In the genomic region with DNA sequence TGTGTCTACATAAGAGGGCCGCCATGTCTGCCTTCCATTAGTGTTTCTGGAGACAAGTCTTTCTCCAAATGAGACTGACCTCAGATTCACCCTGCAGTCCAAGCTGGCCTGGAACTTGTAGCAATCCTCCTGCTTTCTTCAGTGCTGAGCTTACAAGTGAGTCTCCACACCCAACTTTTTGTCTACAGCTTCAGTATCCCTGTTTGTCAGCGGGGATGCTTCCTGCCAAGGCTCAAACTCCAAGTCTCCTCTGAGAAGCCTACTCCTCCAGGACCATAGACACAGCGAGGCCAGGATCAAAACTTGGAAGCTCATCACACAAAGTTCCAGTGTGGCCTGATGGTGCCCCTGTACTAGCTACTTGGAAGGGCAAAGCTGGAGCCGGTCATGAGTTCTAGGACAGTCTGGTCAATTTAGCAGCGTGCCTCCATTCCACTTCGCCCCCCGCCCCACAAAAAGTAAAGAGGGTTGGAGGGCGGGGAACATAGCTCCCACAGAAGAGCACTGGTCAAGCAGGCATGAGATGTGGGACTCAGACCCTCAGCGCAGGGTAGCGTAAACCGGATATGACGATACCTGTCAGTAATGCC, we compare ENCODE assay signal across 14 mouse cellular contexts. TPM values are rescaled to one million over a fixed set of nuclear protein-coding genes. Genes with fewer than 3 reads are reported as not detected.
DNase-seq lines count a peak whose midpoint lies in the region; ATAC-seq and TF ChIP-seq lines count a peak whose summit lies in the region.
"Had no signal": no experiment of that assay in that cellular context is flagged by ENCODE, and none has a peak within 500 bp of the region (broad histone marks: within the 10 kb centered on the region; RNA-seq: fewer than 3 reads in every experiment).

No protein-coding gene starts in this region.

- no peak overlapping the region for H3K4me3 ChIP-seq in hindbrain, embryonic 10.5 days
- no peak overlapping the region for H3K4me3 ChIP-seq in hindbrain, embryonic 14.5 days (replicated peaks; ENCODE audit: low read length)
- H3K4me3 ChIP-seq in thymus, adult 2 months (ENCODE audit: control insufficient read depth, insufficient read depth, low read length), result no peak overlapping the region
- H3K4me3 ChIP-seq in intestine, postnatal 0 days (ENCODE audit: low read depth, low read length), result no peak overlapping the region
- H3K4me3 ChIP-seq: embryonic facial prominence, embryonic 12.5 days; hindbrain, embryonic 13.5 days; neural tube, embryonic 12.5 days had no signal

- H3K9me3 ChIP-seq in hindbrain, embryonic 10.5 days, result no peaks in the 10 kb centered on the region
- no peaks in the 10 kb centered on the region for H3K9me3 ChIP-seq in hindbrain, embryonic 14.5 days (ENCODE audit: control insufficient read depth, low read length)
- no peaks in the 10 kb centered on the region for H3K9me3 ChIP-seq in intestine, postnatal 0 days (ENCODE audit: control insufficient read depth)
- H3K9me3 ChIP-seq: embryonic facial prominence, embryonic 12.5 days; hindbrain, embryonic 13.5 days; neural tube, embryonic 12.5 days had no signal

- H3K4me2 ChIP-seq in hindbrain, embryonic 14.5 days (replicated peaks), result no peak overlapping the region
- no peak overlapping the region for H3K4me2 ChIP-seq in intestine, postnatal 0 days (replicated peaks; ENCODE audit: low read depth)
- H3K4me2 ChIP-seq: hindbrain, embryonic 13.5 days; neural tube, embryonic 12.5 days had no signal

- no peak overlapping the region for H3K9ac ChIP-seq in hindbrain, embryonic 14.5 days
- H3K9ac ChIP-seq in intestine, postnatal 0 days (ENCODE audit: low read depth, low read length), result no peak overlapping the region
- H3K9ac ChIP-seq: embryonic facial prominence, embryonic 12.5 days; hindbrain, embryonic 13.5 days; neural tube, embryonic 12.5 days had no signal

- peaks cover 21% of the 10 kb centered on the region for H3K27me3 ChIP-seq in hindbrain, embryonic 10.5 days (ENCODE audit: insufficient read depth, poor library complexity, severe bottlenecking)
- H3K27me3 ChIP-seq in hindbrain, embryonic 14.5 days (ENCODE audit: control insufficient read depth, insufficient read depth, low read length), result 0 out of 2 replicates have a peak, but pooled peaks cover 3% of the 10 kb centered on the region
- H3K27me3 ChIP-seq in thymus, adult 2 months (ENCODE audit: control insufficient read depth, insufficient read depth, low read length), result no peaks in the 10 kb centered on the region
- H3K27me3 ChIP-seq in intestine, postnatal 0 days (replicated peaks; ENCODE audit: control insufficient read depth, insufficient read depth, low read length), result no peaks in the 10 kb centered on the region
- H3K27me3 ChIP-seq: embryonic facial prominence, embryonic 12.5 days had no signal

- no peak for DNase-seq in hindbrain, embryonic 10.5 days (ENCODE audit: low spot score)
- no peak for DNase-seq in hindbrain, embryonic 14.5 days (ENCODE audit: low spot score)
- no peak for DNase-seq in thymus, adult 2 months
- DNase-seq in thymus, postnatal 25 days, result no peak
- no peak for DNase-seq in thymus, adult 18-20 months
- DNase-seq: cerebellum, adult 8-10 months; right cerebral cortex, postnatal 25 days; thymus, postnatal 14 days had no signal

- no peak for TF ChIP-seq POLR2A in thymus, adult 2 months (IDR thresholded peaks at IDR 0.05; ENCODE audit: control insufficient read depth, extremely low read depth, insufficient read depth, low read length, poor library complexity)

- H3K4me1 ChIP-seq in hindbrain, embryonic 10.5 days (replicated peaks), result peaks cover 38% of the 10 kb centered on the region
- 0 out of 2 replicates have a peak, but pooled peaks cover 6% of the 10 kb centered on the region for H3K4me1 ChIP-seq in hindbrain, embryonic 14.5 days (replicated peaks; ENCODE audit: control insufficient read depth, insufficient read depth, low read length)
- H3K4me1 ChIP-seq in thymus, adult 2 months (replicated peaks; ENCODE audit: control insufficient read depth, insufficient read depth, low read length), result peaks cover 46% of the 10 kb centered on the region
- H3K4me1 ChIP-seq in intestine, postnatal 0 days (replicated peaks; ENCODE audit: control insufficient read depth, insufficient read depth, low read length), result peaks cover 14% of the 10 kb centered on the region

- H3K36me3 ChIP-seq in hindbrain, embryonic 10.5 days, result no peaks in the 10 kb centered on the region
- no peaks in the 10 kb centered on the region for H3K36me3 ChIP-seq in hindbrain, embryonic 14.5 days (replicated peaks; ENCODE audit: control insufficient read depth, insufficient read depth)
- H3K36me3 ChIP-seq in thymus, adult 2 months (ENCODE audit: control insufficient read depth, insufficient read depth, low read length), result no peaks in the 10 kb centered on the region
- H3K36me3 ChIP-seq in intestine, postnatal 0 days (ENCODE audit: control insufficient read depth, insufficient read depth), result no peaks in the 10 kb centered on the region
- H3K36me3 ChIP-seq: embryonic facial prominence, embryonic 12.5 days; hindbrain, embryonic 13.5 days; neural tube, embryonic 12.5 days had no signal

- H3K27ac ChIP-seq in hindbrain, embryonic 10.5 days, result peak overlapping the region; percentile 78; the same call in 1 of the 2 replicates
- H3K27ac ChIP-seq in hindbrain, embryonic 14.5 days, result no peak overlapping the region
- H3K27ac ChIP-seq in thymus, adult 2 months (ENCODE audit: control insufficient read depth, insufficient read depth, low read length), result peak overlapping the region; percentile 63
- H3K27ac ChIP-seq in intestine, postnatal 0 days (ENCODE audit: low read depth, low read length), result peak overlapping the region; percentile 70; the same call in 1 of the 2 replicates
- H3K27ac ChIP-seq: hindbrain, embryonic 13.5 days; neural tube, embryonic 12.5 days had no signal

- TF ChIP-seq CTCF in thymus, adult 2 months (IDR thresholded peaks at IDR 0.05; ENCODE audit: borderline replicate concordance, control insufficient read depth, extremely low read depth, insufficient read depth, low read length, poor library complexity), result no peak
- TF ChIP-seq CTCF in intestine, postnatal 0 days (IDR thresholded peaks at IDR 0.05; ENCODE audit: low read depth), result no peak

- no peak for ATAC-seq in hindbrain, embryonic 14.5 days (ENCODE audit: low FRiP score)
- ATAC-seq in intestine, postnatal 0 days, result no peak
- no peak for ATAC-seq in megakaryocyte-erythroid progenitor cell, adult 5-6 weeks (replicated peaks; ENCODE audit: low FRiP score, low TSS enrichment, poor library complexity, severe bottlenecking)
- ATAC-seq in megakaryocyte progenitor cell, adult 5-6 weeks (replicated peaks; ENCODE audit: poor library complexity), result no peak

- 94% methylated on average over 12 of the region's 12 CpGs for WGBS in hindbrain, embryonic 10.5 days
- 94% methylated on average over 12 of the region's 12 CpGs for WGBS in hindbrain, embryonic 14.5 days
- 98% methylated on average over 12 of the region's 12 CpGs for WGBS in thymus, adult 2 months
- 92% methylated on average over 12 of the region's 12 CpGs for WGBS in intestine, postnatal 0 days

RNA-seq across cellular contexts. Expression of a gene that starts 20.9 kb away (rescaled TPM):
- polyA plus RNA-seq in hindbrain, embryonic 10.5 days (2016; fragmentation: Nextera tagmentation; extraction: Ambion mirVana), result 14,349 and 15,462 TPM in 2 replicates
- 13,534 and 14,549 TPM in 2 replicates for polyA plus RNA-seq in hindbrain, embryonic 14.5 days (2014; fragmentation: Nextera tagmentation; extraction: Ambion mirVana)
- 6,903 and 9,637 TPM in 2 replicates for polyA plus RNA-seq in thymus, adult 2 months (2012; rRNA removed)
- polyA plus RNA-seq in intestine, postnatal 0 days (2015; fragmentation: Nextera tagmentation; extraction: Ambion mirVana), result 22,808 and 23,070 TPM in 2 replicates
- total RNA-seq in megakaryocyte-erythroid progenitor cell, adult 5-6 weeks (2014; fragmentation: Nextera tagmentation), result 1,959 and 3,523 TPM in 2 replicates
- 1,717 and 2,932 TPM in 2 replicates for total RNA-seq in megakaryocyte-erythroid progenitor cell, adult 5-6 weeks (2017)
- total RNA-seq in megakaryocyte progenitor cell, adult 5-6 weeks (2015), result 5,014 and 5,318 TPM in 2 replicates
- total RNA-seq in megakaryocyte progenitor cell, adult 5-6 weeks (2017), result 3,372 and 3,558 TPM in 2 replicates

RNA-seq across cellular contexts. Expression of a gene that starts 32.2 kb away (rescaled TPM):
- polyA plus RNA-seq in hindbrain, embryonic 10.5 days (2016; fragmentation: Nextera tagmentation; extraction: Ambion mirVana), result 23.8 and 24.2 TPM in 2 replicates
- polyA plus RNA-seq in hindbrain, embryonic 14.5 days (2014; fragmentation: Nextera tagmentation; extraction: Ambion mirVana), result 26.1 TPM in 2 replicates
- 25.8 and 29.9 TPM in 2 replicates for polyA plus RNA-seq in thymus, adult 2 months (2012; rRNA removed)
- polyA plus RNA-seq in intestine, postnatal 0 days (2015; fragmentation: Nextera tagmentation; extraction: Ambion mirVana), result 5.6 and 6.2 TPM in 2 replicates
- 7.7 and 7.8 TPM in 2 replicates for total RNA-seq in megakaryocyte-erythroid progenitor cell, adult 5-6 weeks (2014; fragmentation: Nextera tagmentation)
- total RNA-seq in megakaryocyte-erythroid progenitor cell, adult 5-6 weeks (2017), result 1.4 and 3.9 TPM in 2 replicates
- 1.9 and 2.2 TPM in 2 replicates for total RNA-seq in megakaryocyte progenitor cell, adult 5-6 weeks (2015)
- total RNA-seq in megakaryocyte progenitor cell, adult 5-6 weeks (2017), result 2.4 and 2.6 TPM in 2 replicates

RNA-seq across cellular contexts. Expression of a gene that starts 32.7 kb away (rescaled TPM):
- polyA plus RNA-seq in hindbrain, embryonic 10.5 days (2016; fragmentation: Nextera tagmentation; extraction: Ambion mirVana), result 757 and 846 TPM in 2 replicates
- 459 and 508 TPM in 2 replicates for polyA plus RNA-seq in hindbrain, embryonic 14.5 days (2014; fragmentation: Nextera tagmentation; extraction: Ambion mirVana)
- 148 and 157 TPM in 2 replicates for polyA plus RNA-seq in thymus, adult 2 months (2012; rRNA removed)
- 36.5 and 37.1 TPM in 2 replicates for polyA plus RNA-seq in intestine, postnatal 0 days (2015; fragmentation: Nextera tagmentation; extraction: Ambion mirVana)
- 0.17 TPM in 1 of 2 replicates, not detected in the other for total RNA-seq in megakaryocyte-erythroid progenitor cell, adult 5-6 weeks (2014; fragmentation: Nextera tagmentation)
- 0.11 TPM in 1 of 2 replicates, not detected in the other for total RNA-seq in megakaryocyte-erythroid progenitor cell, adult 5-6 weeks (2017)
- 0.20 TPM in 1 of 2 replicates, not detected in the other for total RNA-seq in megakaryocyte progenitor cell, adult 5-6 weeks (2015)
- 0.10 TPM in 1 of 2 replicates, not detected in the other for total RNA-seq in megakaryocyte progenitor cell, adult 5-6 weeks (2017)
